Mouse (Mus musculus): ENCODE results near the gene Dtx3. TPM values are rescaled to one million over a fixed set of nuclear protein-coding genes. Genes with fewer than 3 reads are reported as not detected.

Gene Dtx3
- total and polyA plus RNA-seq, 3 experiments: 23.7 to 102 (median 24.2) TPM

DNA sequence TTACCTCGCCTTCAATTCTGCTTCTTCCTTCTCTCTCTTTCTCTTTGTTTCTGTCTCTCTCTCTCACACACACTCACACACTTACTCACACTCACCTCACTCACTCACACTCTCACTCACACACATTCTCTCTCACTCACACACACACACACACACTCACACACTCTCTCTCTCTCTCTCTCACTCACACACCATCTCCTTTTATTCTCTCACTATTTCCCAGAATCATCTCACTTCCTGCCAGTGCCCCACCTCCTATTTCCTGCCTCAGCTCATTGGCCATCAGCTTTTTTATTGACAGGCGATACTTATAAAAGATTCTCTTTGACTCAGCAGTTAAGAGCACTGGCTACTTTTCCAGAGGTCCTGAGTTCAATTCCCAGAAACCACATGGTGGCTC is 22.8 kb upstream of the Dtx3 start:
- no peak for TF ChIP-seq CTCF (IDR thresholded peaks at IDR 0.05)
- TF ChIP-seq POLR2A (IDR thresholded peaks at IDR 0.05; ENCODE audit: insufficient read depth, low read depth, low read length): no peak
- intact Hi-C loops (cut with DNase I): no loop called here
- DNase-seq: no peak
- 91% methylated on average over 2 of the region's 2 CpGs for WGBS
- no peak overlapping the region for H3K27ac ChIP-seq
- no peaks in the 10 kb centered on the region for H3K36me3 ChIP-seq (ENCODE audit: control insufficient read depth, insufficient read depth, low read length)
- no peak overlapping the region for H3K4me3 ChIP-seq
- no peak overlapping the region for H3K9ac ChIP-seq (ENCODE audit: low read depth, low read length)
- no peaks in the 10 kb centered on the region for H3K79me2 ChIP-seq (replicated peaks; ENCODE audit: control insufficient read depth, insufficient read depth, low read length)
- H3K4me1 ChIP-seq (ENCODE audit: control insufficient read depth, insufficient read depth, low read length): no peaks in the 10 kb centered on the region
- H3K27me3 ChIP-seq (ENCODE audit: control insufficient read depth, insufficient read depth, low read length): no peaks in the 10 kb centered on the region

DNA sequence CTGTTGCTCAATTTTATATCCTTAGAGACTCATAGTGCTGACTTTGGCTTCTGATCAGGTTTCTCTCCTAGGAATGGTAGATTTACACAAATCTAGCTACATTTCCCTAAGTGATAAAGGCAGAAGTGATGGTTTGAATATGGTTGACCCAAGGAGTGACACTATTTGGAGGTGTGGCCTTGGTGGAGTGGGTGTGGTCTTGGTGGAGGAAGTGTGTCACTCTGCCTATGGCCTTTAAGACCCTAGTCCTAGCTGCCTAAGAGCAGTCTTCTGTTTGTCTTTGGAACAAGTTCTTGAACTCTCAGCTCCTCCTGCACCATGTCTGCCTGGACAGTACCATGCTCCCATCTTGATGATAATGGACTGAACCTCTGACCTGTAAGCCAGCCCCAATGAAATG is 21.6 kb upstream of the Dtx3 start:
- DNase-seq: no peak
- TF ChIP-seq EP300 (IDR thresholded peaks at IDR 0.05; ENCODE audit: insufficient read depth, low read depth, low read length) (no peak), POLR2A (IDR thresholded peaks at IDR 0.05; ENCODE audit: insufficient read depth, low read depth, low read length) (no peak), CTCF (IDR thresholded peaks at IDR 0.05) (no peak)
- H3K4me1 ChIP-seq (ENCODE audit: control insufficient read depth, insufficient read depth, low read length): no peaks in the 10 kb centered on the region
- intact Hi-C loops (cut with DNase I): no loop called here
- no peaks in the 10 kb centered on the region for H3K27me3 ChIP-seq (ENCODE audit: control insufficient read depth, insufficient read depth, low read length)
- H3K36me3 ChIP-seq (ENCODE audit: control insufficient read depth, insufficient read depth, low read length): no peaks in the 10 kb centered on the region
- no peak overlapping the region for H3K4me3 ChIP-seq
- no peak overlapping the region for H3K27ac ChIP-seq
- no peak overlapping the region for H3K9ac ChIP-seq (ENCODE audit: low read depth, low read length)
- H3K79me2 ChIP-seq (replicated peaks; ENCODE audit: control insufficient read depth, insufficient read depth, low read length): no peaks in the 10 kb centered on the region

DNA sequence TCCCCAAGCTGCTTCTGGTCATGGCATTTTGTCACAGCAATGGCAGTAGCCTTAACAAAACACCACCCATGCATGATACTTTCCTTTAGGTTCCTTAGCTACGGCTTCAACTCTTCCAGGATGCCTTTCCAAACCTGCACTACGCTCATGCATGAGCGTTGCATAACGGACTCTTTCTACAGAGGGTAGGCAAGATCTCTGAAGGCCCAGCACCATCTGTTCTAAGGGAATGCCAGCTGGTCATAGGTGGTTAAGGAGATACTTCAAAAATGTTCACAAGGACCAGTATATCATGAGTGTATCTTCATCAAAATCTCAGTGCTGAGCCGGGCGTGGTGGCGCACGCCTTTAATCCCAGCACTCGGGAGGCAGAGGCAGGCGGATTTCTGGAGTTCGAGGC is 20.9 kb upstream of the Dtx3 start:
- Histone ChIP-seq H3K79me2 (replicated peaks; ENCODE audit: control insufficient read depth, insufficient read depth, low read length) (no peaks in the 10 kb centered on the region), H3K36me3 (ENCODE audit: control insufficient read depth, insufficient read depth, low read length) (no peaks in the 10 kb centered on the region), H3K27ac (no peak overlapping the region), H3K27me3 (ENCODE audit: control insufficient read depth, insufficient read depth, low read length) (no peaks in the 10 kb centered on the region), H3K4me3 (no peak overlapping the region), H3K4me1 (ENCODE audit: control insufficient read depth, insufficient read depth, low read length) (no peaks in the 10 kb centered on the region), H3K9ac (ENCODE audit: low read depth, low read length) (no peak overlapping the region)
- intact Hi-C loops (cut with DNase I): no loop called here
- TF ChIP-seq EP300 (IDR thresholded peaks at IDR 0.05; ENCODE audit: insufficient read depth, low read depth, low read length): no peak
- TF ChIP-seq CTCF (IDR thresholded peaks at IDR 0.05): no peak
- TF ChIP-seq POLR2A (IDR thresholded peaks at IDR 0.05; ENCODE audit: insufficient read depth, low read depth, low read length): no peak
- WGBS: 92% methylated on average over 11 of the region's 11 CpGs
- no peak for DNase-seq

DNA sequence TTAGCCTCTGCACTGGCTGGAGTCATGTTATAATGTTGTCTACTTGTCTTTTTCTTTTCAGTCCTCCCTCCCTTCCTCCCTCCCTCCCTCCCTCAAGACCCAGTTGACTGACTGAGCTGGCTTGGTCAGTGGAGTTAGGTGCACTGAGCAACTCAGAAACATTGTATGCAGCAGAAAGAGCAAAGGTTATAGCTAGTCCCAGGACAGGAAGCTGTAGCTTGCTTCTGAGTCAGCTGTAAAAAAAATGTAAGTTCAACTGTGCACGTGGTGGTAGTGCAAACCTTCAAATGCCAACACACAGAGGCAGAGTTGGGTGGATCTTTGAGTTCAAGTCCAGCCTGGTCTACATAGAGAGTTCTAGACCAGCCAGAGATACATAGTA is 18.9 kb upstream of the Dtx3 start:
- Histone ChIP-seq H3K36me3 (ENCODE audit: control insufficient read depth, insufficient read depth, low read length) (no peaks in the 10 kb centered on the region), H3K27ac (no peak overlapping the region), H3K9ac (ENCODE audit: low read depth, low read length) (no peak overlapping the region), H3K4me3 (no peak overlapping the region), H3K27me3 (ENCODE audit: control insufficient read depth, insufficient read depth, low read length) (no peaks in the 10 kb centered on the region), H3K4me1 (ENCODE audit: control insufficient read depth, insufficient read depth, low read length) (peaks cover 4% of the 10 kb centered on the region), H3K79me2 (replicated peaks; ENCODE audit: control insufficient read depth, insufficient read depth, low read length) (no peaks in the 10 kb centered on the region; the same call in 1 of the 2 replicates)
- TF ChIP-seq POLR2A (IDR thresholded peaks at IDR 0.05; ENCODE audit: insufficient read depth, low read depth, low read length) (no peak), CTCF (IDR thresholded peaks at IDR 0.05) (no peak), EP300 (IDR thresholded peaks at IDR 0.05; ENCODE audit: insufficient read depth, low read depth, low read length) (no peak)
- WGBS: 23% methylated on average over 1 of the region's 1 CpGs
- intact Hi-C loops (cut with DNase I): loop anchor here (5.0 kb wide), 1 partner anchor 37 kb away; no protein-coding TSS in a partner anchor
- no peak for DNase-seq

DNA sequence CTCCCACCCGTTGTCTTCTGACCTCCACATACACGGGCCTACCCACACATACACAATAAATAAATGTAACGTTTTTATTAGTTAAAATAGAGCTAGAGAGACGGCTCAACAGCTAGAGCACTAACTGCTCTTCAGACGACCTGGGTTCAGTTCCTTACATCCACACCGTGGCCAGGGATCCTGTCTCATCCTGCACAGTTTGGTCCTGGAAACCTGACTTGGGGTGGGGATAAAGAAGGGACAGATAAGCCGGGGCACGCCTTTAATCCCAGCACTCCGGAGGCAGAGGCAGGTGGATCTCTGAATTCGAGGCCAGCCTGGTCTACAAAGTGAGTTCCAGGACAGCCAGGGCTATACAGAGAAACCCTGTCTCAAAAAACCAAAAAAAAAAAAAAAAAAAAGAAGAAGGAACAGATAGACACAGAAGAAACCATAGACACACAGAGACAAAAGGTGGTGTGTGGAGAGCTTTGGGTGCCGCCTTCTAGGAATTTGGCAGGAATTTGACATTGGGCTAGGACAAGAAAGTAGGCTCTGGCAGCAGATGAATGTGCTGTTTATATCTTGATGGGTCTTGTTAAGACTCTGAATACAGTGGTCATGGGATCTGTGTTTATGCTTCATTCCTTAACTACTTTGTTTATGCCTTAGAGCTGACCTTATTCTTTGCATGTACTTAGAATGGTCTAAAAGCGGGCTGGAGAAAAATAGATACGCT is 18.3 kb upstream of the Dtx3 start:
- no peak for DNase-seq
- WGBS: 81% methylated on average over 13 of the region's 13 CpGs
- peaks cover 4% of the 10 kb centered on the region for H3K4me1 ChIP-seq (ENCODE audit: control insufficient read depth, insufficient read depth, low read length)
- no peaks in the 10 kb centered on the region; the same call in 1 of the 2 replicates for H3K79me2 ChIP-seq (replicated peaks; ENCODE audit: control insufficient read depth, insufficient read depth, low read length)
- H3K27ac ChIP-seq: no peak overlapping the region
- H3K27me3 ChIP-seq (ENCODE audit: control insufficient read depth, insufficient read depth, low read length): no peaks in the 10 kb centered on the region
- H3K9ac ChIP-seq (ENCODE audit: low read depth, low read length): no peak overlapping the region
- TF ChIP-seq CTCF (IDR thresholded peaks at IDR 0.05): no peak
- no peak for TF ChIP-seq POLR2A (IDR thresholded peaks at IDR 0.05; ENCODE audit: insufficient read depth, low read depth, low read length)
- no peak for TF ChIP-seq EP300 (IDR thresholded peaks at IDR 0.05; ENCODE audit: insufficient read depth, low read depth, low read length)
- intact Hi-C loops (cut with DNase I): loop anchor here (5.0 kb wide), 1 partner anchor 37 kb away; no protein-coding TSS in a partner anchor
- H3K36me3 ChIP-seq (ENCODE audit: control insufficient read depth, insufficient read depth, low read length): no peaks in the 10 kb centered on the region
- no peak overlapping the region for H3K4me3 ChIP-seq

DNA sequence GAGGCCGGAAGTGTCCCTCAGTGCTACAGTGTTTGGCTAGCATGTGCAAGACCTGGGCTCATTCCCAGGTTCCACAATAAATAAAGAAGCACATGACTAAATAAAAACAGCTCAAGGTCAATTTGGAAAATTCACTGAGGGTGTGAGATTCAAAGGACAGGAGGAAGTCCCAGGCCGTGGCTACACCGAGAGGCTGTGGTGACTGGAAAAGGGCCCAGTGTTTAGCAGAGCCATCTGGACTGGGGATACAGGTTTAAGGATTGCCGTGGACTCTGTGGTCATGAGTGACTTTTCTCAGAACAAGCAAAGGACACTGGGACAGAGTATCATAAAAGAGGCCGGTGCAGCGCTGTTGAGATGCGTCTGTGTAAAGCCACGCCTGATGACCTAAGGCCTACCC is 17.7 kb upstream of the Dtx3 start:
- Histone ChIP-seq H3K9ac (ENCODE audit: low read depth, low read length) (no peak overlapping the region), H3K27ac (no peak overlapping the region), H3K4me1 (ENCODE audit: control insufficient read depth, insufficient read depth, low read length) (peaks cover 4% of the 10 kb centered on the region), H3K79me2 (replicated peaks; ENCODE audit: control insufficient read depth, insufficient read depth, low read length) (no peaks in the 10 kb centered on the region; the same call in 1 of the 2 replicates), H3K4me3 (no peak overlapping the region), H3K36me3 (ENCODE audit: control insufficient read depth, insufficient read depth, low read length) (no peaks in the 10 kb centered on the region), H3K27me3 (ENCODE audit: control insufficient read depth, insufficient read depth, low read length) (no peaks in the 10 kb centered on the region)
- intact Hi-C loops (cut with DNase I): loop anchor here (5.0 kb wide), 1 partner anchor 36 kb away; no protein-coding TSS in a partner anchor
- 86% methylated on average over 8 of the region's 8 CpGs for WGBS
- no peak for TF ChIP-seq EP300 (IDR thresholded peaks at IDR 0.05; ENCODE audit: insufficient read depth, low read depth, low read length)
- no peak for TF ChIP-seq CTCF (IDR thresholded peaks at IDR 0.05)
- no peak for TF ChIP-seq POLR2A (IDR thresholded peaks at IDR 0.05; ENCODE audit: insufficient read depth, low read depth, low read length)
- no peak for DNase-seq
